Comparison of ENCODE assay signal across 21 mouse cellular contexts in genomic region chr5:72435085-72435484, GRCm38 (mm10).
"Had no signal": no experiment of that assay in that cellular context is flagged by ENCODE, and none has a peak within 500 bp of the region (broad histone marks: within the 10 kb centered on the region; RNA-seq: fewer than 3 reads in every experiment).

No protein-coding gene starts in this region.

- H3K9ac ChIP-seq: limb, embryonic 13.5 days; liver, embryonic 12.5 days; liver, embryonic 15.5 days; lung, embryonic 15.5 days; midbrain, embryonic 13.5 days; neural tube, embryonic 13.5 days had no signal

- H3K4me2 ChIP-seq: limb, embryonic 13.5 days; liver, embryonic 12.5 days; liver, embryonic 15.5 days; lung, embryonic 15.5 days; midbrain, embryonic 13.5 days; neural tube, embryonic 13.5 days had no signal

- ATAC-seq: liver, embryonic 12.5 days; midbrain, embryonic 13.5 days; midbrain, embryonic 16.5 days had no signal

- H3K36me3 ChIP-seq: limb, embryonic 10.5 days; limb, embryonic 13.5 days; liver, embryonic 12.5 days; liver, embryonic 15.5 days; lung, embryonic 15.5 days; midbrain, embryonic 10.5 days; midbrain, embryonic 13.5 days; neural tube, embryonic 13.5 days had no signal

- H3K4me1 ChIP-seq: limb, embryonic 10.5 days; limb, embryonic 13.5 days; liver, embryonic 12.5 days; liver, embryonic 15.5 days; lung, embryonic 15.5 days; megakaryocyte, embryonic 14.5 days; midbrain, embryonic 10.5 days; midbrain, embryonic 13.5 days; neural tube, embryonic 13.5 days had no signal

- H3K4me3 ChIP-seq: layer of hippocampus, adult 2 months; limb, embryonic 10.5 days; limb, embryonic 13.5 days; liver, embryonic 12.5 days; liver, embryonic 15.5 days; lung, embryonic 15.5 days; megakaryocyte, embryonic 14.5 days; midbrain, embryonic 10.5 days; midbrain, embryonic 13.5 days; myocyte; neural tube, embryonic 13.5 days had no signal

- H3K27me3 ChIP-seq: limb, embryonic 13.5 days; liver, embryonic 12.5 days; liver, embryonic 15.5 days; lung, embryonic 15.5 days; megakaryocyte, embryonic 14.5 days; midbrain, embryonic 13.5 days; neural tube, embryonic 13.5 days had no signal

- DNase-seq: kidney, postnatal 25 days; layer of hippocampus, adult 9-11 months; liver; lung, adult 18-20 months; lung, postnatal 10 days; lung, postnatal 36 days; thymus, adult 18-20 months; thymus, postnatal 4 days had no signal

- H3K9me3 ChIP-seq: limb, embryonic 10.5 days; limb, embryonic 13.5 days; liver, embryonic 12.5 days; liver, embryonic 15.5 days; lung, embryonic 15.5 days; megakaryocyte, embryonic 14.5 days; midbrain, embryonic 10.5 days; midbrain, embryonic 13.5 days; neural tube, embryonic 13.5 days had no signal

- H3K27ac ChIP-seq: kidney, postnatal 0 days; layer of hippocampus, adult 2 months; limb, embryonic 10.5 days; limb, embryonic 13.5 days; liver, embryonic 12.5 days; liver, embryonic 15.5 days; lung, embryonic 15.5 days; midbrain, embryonic 10.5 days; midbrain, embryonic 13.5 days; neural tube, embryonic 13.5 days had no signal
